Mouse (Mus musculus): ENCODE results near the gene Fggy.

Fggy gene

DNA sequence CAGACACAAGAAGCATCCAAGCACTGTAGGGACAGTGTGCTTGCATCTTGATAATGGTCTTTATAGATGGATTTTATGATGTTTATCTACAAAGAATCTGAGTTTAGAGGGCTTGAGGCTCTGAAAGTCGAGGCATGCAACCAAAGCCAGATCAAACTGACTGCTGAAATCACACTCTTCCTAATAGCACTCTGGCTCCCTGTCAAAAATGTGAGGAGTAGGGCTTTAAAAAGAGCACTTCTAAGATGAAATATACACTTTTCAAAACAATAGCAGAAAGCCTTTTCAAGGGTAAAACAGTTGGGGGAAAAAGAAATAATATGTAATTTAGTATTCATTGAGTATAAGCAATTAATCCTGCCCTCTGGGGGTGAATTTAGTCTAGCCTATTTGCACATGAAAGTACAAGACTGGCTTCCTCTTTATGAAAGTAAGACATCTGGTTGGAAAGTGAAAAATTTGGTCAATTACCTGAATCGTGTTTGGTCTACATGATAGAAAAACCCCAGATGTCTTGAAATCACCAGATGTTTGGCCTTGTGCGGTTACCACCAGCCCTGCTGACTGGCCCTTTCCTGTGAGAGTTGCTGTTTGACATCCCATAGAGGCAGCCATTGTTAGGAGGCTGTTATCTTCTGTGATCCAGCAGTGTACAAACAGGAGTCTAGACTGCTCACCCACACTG lies 172.0 kb downstream of the Fggy start:
- DNase-seq (ENCODE audit: low spot score), result peak; percentile 13

DNA sequence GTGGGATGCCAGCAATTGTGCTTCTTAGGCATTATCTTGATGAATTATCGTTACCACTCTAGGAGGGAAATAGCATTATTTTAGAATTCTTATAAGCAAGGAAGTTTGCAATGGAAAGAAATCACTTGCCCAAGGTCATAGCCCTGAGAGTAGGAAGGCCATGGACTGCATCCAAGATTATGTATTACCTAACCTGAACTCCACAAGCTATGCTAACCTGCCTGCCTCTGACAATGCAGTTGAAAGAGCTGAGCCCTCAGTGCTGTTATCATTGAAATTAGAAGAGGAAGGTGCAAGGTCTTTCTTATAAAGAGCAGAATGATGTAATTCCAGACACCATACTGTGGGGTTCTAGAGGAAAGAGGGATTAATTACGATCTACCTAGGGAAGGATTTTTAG lies 173.8 kb downstream of the Fggy start:
- DNase-seq (ENCODE audit: low spot score), result no peak

DNA sequence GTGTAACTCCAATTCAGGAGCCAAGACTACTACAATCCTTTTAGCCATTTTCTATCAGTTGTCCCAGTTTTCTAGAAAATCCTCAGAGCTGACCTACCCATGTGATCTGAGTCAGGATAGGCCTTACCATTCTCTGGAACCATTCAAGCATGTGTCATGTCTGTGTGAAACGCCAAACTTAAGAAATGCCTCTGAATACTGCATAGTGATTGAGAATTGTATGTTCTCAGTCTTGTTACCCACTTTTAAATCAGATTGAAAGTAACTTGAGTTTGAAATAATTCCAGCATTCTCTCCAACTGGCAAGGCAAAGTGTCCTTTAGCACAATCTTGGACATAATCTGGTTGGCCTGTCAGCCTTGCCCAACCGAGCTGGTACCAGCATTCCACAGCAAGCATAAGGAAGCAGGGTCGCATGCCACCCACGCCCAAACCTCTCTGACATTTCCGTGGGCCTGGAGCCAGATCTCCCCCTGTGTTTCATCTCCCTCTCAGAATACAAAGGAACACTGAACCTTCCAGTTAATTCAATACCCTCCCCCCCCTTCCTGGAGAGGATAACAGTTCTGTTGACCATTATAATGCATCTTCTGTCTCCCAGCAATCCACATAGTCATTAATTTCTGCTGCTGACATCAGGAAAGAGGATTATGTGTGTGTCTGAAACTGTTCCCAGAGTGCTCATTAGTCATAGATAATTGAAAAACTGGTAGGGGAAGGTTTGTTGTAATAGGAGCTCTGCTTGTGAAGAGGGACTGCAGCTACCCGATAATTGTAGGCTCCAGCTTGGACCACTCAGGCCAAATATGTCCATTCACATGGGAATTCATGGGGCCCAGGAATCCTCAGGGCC lies 176.3 kb downstream of the Fggy start:
- DNase-seq (ENCODE audit: low spot score), result peak; percentile 69

DNA sequence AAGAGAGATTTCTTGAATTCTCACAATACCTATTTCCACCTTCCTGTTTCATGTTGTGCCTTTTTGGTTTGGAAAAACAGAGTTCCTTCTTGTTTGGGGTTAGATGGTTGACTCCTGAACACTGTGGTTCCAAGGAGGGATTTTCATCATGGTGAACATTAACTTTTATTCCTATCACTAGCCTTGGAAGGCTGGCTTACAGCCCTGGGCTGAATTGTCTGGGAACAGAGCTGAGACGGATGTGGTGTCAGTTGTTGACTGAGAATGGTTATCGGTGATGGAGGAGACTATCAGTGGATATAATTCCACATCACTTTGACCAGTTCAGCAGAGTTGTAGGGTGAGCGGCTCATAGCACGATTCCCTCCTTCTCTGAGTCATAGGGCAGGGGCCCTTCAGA lies 178.7 kb downstream of the Fggy start:
- no peak for DNase-seq (ENCODE audit: low spot score)

DNA sequence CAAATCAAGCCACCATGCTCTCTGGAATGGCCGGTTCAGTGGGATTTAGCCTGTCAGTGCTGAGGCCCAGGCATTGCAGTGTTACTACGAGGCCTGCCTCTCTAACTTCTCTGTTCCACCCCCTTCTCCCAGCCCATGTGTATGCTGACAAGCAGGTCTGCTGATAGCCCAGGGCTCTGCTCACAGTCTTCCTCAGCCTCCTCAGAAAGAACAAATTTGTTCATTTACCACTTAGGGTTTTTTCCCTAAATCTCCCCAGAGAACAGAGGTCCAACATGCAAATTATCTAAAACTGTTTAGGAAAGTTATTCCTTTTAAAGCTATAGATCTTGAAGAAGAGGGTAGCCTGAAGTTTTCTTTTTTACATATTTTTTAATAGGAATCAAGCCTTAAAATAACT lies 179.4 kb downstream of the Fggy start:
- no peak for DNase-seq (ENCODE audit: low spot score)

DNA sequence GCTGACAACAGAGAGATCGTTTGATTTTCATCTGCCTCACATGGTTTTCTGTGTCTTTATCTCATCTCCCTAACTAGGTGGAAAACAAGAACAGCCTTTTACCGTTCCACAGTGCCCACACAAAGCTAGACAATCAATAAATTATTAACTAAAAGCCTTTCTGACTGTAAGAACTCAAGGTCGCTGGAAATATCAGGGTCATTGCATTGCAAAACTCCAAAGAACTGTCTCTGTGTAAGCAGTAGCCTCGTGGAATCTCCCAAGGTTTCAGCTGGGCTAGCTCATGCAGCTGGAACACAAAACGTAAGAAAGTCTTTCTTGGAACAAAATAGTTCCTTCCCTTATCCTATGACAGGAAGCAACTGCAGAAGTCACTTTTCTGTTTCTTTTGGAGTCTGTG lies 180.9 kb downstream of the Fggy start:
- DNase-seq (ENCODE audit: low spot score), result no peak

DNA sequence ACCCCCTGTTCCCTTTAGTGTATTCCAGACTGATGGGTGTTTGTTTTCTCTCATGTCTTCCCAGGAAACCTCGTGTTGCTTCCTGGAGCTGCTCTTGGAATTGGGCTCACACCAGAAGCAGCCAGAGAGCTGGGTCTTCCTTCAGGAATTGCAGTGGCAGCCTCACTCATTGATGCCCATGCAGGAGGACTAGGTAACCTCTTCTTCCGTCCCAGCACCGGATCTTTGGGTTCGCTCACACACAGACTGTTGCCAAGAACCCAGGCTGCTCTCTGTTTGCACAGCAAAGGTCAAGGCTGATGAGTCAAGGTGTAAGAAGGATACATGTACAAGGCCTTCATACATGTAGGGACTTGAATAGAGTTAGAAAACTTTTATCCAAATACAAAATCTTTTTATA lies 181.4 kb downstream of the Fggy start:
- DNase-seq (ENCODE audit: low spot score), result no peak

DNA sequence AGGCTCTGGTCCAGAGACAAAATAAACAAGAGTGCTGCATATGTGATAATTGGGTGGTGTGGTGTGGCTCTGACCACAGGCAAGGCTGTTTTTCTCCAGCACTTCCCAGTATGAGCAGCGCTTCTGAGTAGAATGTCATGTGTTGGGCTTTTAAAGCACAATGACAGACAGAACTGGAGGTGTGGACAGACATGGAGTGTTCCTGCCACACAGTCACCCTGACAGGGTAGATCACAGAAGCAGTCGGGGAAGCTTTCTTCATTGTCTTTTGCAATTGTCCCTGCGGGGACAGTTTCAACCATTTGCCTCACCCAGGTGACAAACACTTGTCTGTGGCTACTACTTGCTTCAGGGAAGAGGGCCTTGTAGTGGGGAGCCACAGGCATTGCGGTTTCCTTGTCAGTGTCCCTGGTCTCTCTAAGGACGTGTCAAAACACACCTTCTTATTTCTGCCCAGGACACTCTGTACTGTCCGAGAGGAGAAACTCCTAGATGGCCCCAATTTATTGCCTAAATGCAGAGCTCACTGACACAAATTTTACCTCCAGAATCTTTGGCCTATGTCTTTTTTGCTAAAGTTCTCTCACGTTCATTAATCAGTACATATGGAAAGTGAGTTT lies 183.9 kb downstream of the Fggy start:
- DNase-seq (ENCODE audit: low spot score), result no peak

DNA sequence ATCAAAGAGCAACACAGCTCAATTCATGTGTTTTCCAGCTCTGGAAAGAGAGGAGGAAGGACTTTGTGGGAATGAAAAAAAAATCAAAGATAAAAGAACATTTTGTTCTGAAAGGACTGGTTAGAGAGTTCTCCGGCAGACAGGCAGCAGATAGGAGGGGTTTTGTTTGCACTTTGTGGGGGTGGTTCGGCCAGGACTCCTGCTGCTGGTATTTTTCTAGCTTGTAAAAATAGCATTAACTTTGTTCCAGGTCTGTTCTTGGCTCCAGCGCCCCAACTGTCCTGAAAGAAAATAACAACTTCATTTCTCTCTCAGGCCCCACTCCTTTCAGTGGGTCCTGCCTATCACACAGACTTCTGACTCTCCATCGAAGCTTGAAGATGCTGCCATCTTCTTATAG lies 185.7 kb downstream of the Fggy start:
- no peak for DNase-seq (ENCODE audit: low spot score)

DNA sequence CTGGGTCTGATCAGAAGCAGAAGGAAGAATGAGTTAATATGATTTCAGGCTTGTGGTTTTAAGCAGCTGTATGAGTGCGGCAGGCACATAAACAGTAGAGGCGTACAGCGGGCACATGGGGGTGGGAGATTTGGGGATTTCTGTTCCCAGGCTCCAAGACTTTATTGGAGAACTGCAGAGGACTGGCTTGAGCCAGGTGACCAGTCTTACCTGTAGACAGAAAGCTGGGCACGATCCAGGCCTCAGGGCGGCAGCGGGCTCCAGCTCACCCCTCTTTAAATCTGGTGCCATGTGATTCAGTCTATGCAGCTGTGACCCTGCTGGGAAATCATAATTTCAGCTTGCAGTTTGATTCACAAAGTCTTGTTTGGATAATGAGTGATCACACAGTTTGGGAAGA lies 189.6 kb downstream of the Fggy start:
- no peak for DNase-seq (ENCODE audit: low spot score)

DNA sequence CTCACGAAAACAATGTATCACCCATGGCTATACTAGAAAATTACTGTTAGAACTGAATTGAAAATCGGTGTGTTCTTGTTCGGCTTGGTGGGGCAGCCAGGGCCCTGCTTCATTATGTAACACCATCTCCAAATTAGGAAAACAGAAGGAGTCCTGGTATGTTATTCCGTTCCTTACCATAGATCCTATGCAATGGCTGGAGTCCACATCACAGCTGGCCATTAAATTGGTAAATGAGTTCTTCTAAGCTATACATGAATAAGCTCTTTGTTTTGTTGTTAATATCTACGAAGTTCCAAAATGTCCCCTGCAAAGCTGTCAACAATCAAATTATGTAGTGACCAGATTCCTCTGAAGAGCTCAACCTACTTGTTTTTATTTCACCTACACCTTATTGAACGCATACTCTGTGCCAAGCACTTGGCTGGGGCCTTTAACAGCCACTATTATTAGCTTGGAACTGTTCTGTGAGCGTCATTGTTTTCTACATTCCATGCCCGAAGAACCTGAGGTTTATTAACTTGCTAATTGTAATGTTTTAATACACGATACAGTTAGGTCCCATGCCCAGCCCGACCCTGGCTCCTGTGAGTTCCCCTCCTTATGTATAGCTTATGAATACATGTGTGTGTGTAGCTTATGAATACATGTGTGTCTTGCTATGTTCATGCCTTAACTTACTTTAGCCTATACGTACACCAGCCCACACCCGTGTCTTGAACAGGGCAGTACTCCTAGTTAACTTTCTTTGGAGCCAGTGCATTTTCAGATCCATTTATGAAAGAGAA lies 190.3 kb downstream of the Fggy start:
- DNase-seq (ENCODE audit: low spot score), result no peak

DNA sequence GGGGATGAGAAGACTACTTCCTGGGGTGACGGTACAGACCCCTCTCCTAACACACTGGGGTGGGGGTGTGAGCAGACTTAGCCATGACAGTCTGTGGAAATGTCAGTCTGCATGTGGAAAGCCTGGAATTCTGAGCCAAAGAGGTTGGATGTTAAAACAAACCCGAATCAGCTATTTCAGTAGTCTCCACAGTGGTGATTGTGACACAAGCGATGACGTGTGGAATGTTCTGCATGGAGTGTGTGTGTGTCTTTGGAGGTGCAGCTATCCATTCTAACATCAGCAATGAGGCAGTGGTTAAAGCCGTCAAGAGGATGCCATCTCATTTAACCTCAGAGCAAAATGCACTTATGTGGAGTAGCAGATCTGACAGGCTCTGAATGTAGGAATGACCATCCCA lies 192.9 kb downstream of the Fggy start:
- no peak for DNase-seq (ENCODE audit: low spot score)

DNA sequence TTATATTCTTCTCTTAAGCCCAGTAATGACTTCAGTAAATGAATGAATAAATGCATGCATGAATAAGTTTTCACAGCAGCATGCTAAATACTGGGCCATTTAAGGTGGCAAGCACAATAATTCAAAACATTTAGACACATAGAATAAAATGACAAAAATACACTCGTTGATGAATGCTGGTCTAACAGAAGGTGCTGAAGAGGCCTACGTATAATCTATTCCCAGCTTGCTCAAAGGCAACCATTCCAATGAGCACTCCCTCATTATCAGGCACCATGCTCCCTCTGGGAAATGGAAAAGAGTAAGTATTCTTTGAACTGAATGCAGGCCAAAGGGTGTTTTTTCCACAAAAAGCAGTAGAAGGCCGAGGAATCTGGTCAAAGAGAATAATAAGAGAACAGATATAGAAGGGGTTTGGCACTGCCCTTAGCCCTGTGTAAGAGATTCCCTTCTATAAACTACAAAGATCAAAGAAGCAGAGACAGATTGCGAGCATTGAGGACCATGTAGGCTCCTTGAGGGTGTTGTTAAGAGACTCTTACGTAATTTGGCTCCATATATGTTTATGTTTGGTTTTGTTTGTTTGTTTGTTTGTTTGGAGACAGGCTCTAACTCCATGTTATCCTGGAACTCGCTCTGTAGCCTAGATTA lies 195.4 kb downstream of the Fggy start:
- DNase-seq (ENCODE audit: low spot score), result no peak

DNA sequence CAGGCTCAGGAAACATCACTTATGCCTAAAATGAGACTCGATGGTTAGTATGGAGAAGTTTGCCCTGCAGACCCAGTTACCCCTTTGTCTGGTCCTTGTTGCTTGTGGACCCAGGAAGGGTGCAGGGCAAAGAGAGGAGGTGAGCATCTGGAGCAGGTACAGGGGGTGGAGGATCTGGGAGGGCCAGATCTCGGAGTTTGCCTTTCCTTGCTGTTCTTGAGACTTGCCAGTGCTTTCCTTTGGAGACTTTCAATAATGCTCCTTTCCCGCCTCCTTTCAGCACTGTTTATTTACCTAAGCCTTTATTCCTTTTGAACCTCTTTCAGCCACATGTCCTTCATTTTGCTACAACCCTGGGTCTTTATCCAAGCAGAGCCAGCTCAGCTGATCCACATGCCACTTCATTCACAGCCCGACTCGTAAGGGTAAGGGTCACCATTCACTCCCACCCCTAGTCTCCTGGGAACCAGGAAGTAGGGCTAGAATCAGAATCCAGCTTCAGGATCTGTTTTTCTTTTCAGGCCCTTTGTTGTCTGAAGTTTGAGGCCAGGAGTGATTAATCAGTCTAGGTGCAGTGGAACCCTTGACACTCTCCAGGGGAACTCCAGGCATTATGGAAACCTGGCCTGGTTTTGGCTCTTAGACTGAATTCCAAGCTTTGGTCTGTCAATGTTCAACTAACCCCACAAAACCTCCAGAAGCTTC lies 201.9 kb downstream of the Fggy start:
- DNase-seq (ENCODE audit: low spot score), result no peak

DNA sequence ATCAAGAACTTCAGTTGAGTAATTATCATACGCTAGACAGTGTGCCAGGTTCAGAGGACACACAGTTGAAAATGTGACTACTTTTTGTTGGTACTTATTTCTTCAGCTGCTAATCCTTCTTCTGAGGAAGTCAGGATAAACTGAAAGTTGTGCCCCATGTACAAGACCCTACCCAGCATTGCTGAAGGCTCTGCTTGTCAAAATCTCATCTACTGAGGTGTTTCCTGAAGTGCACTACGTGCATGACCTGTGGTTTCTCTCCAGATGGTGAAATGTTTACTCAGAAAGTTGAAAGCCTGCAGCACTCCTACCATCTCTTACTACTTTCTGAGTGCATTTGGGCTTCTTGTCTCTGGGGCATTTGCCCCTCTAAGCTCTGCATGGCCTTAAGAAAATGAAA lies 208.1 kb downstream of the Fggy start:
- no peak for DNase-seq (ENCODE audit: low spot score)

DNA sequence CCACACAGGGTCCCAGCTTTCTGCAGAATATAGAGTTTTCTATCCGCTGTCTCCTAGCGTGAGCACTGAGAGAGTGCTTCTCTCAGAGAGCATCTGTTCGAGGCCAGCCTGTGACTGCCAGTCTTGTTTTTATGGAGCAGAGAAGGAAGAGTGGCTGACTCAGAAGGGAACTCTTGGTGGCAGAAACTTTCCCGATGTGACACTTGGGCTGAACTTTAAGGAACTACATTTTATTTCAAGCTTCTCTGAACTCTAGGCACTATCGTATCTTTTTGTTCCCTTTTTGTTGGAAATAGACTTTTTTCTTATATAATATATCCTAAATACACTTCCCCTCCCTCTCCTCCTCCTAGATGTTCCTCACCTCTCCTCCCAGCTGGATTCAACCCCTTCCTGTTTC lies 213.2 kb downstream of the Fggy start:
- no peak for DNase-seq (ENCODE audit: low spot score)

DNA sequence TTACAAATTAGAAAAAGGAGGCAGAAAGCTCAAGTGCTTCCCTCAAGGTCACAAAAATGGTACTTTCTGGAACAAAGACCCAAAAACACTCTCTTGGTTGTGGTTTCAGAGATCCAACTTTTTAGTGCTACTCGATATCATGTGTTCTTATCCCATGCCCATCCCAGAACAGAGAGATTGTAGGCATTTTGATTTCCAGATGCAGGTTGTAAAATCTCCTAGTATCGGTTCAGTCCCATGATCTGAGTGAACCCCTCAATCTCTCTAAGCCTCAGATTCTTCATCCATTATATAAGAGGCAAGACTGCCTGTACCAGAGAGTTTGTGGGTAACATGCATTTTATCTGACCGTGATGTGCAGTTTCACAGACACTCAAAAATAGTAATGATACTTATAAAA lies 214.2 kb downstream of the Fggy start:
- DNase-seq (ENCODE audit: low spot score), result no peak

DNA sequence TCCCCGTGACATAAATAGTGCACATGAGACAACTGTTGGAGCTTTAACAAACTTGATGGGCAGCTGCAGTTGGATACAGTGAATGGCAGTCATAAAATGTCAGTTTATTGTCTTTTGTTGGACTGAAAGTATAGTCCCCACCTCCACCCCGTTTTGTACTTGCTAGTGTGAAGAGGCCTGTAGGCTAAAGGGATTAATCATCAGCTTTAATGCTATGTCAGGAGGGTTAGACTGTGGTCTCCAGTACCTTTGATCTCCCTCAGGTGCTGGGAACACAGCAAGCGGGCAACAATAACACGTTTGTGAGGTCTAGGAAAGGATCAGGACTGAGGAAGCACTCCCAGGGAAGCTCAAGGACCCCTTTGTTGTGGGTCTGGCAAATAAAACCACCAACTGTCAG lies 214.6 kb downstream of the Fggy start:
- no peak for DNase-seq (ENCODE audit: low spot score)

DNA sequence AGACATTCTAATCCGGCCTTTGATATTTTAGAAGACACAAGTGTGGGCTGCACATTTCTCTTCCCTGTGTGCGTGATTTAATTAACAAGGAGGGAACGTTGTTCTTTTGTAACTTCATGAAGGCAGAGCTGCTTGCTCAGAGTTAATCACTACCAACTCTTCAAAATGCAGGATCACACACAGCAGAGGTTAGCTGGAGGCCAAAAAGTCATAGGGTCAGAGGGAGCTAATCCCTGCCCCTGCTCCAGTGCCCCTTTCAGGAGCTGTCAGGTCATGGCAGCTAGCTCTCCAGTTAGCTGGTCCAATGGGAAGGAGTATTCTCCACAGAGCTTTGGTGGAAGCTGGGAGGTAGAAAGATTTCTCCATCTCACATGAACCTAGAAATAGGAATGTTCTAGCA lies 215.4 kb downstream of the Fggy start:
- no peak for DNase-seq (ENCODE audit: low spot score)

DNA sequence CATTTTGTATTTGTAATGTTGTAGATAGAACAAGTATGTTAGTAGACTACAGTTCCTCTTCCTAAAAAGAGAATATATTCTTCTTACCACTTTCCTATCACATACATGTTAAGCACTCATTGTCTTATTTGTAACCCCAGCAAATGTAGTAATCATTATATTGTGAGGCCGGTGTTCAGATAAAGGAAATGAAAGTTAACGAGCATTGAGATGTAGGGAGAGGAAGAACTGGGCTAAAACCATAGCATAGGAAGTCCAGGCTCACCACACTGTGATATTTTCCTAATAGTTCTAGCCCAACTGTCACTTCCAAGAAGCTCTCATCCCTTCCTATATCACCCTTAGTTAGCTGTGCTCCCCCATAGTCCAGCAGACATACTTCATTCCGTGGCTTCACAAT lies 218.3 kb downstream of the Fggy start:
- no peak for DNase-seq (ENCODE audit: low spot score)

DNA sequence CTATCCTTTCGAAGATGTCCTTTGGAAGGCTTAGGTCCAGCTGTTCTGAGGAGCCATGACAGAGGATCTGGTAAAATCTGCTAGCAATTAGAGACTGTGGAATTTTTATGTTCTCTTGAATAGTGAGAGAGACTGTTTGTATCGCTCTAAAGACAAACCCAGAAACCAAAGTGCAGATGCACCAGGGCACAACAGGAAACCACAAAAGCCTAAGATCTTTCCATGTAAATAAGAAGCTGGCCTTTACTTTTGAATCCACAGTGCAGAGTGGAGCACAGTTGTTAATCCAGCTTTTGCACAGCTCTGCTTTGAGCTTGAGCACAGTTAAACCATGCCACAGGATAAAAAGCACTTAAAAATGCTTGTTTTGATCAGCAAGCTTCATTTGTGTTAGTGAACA lies 220.5 kb downstream of the Fggy start:
- no peak for DNase-seq (ENCODE audit: low spot score)

Data from MN1 (cell line).